Mouse (Mus musculus) heart, embryonic 13.5 days (tissue): Measurements from ENCODE around the gene Nkg7. TPM values are rescaled to one million over a fixed set of nuclear protein-coding genes. Genes with fewer than 3 reads are reported as not detected.

ENCODE experiments used
- ATAC-seq: fragments of 200-750 bp; cut with Nextera tagmentation; 2 replicates; pipeline ENCODE4 v1.8.0; 2017; ENCODE audit warnings: moderate TSS enrichment; ENCODE audit not compliant: insufficient number of reproducible peaks, low FRiP score, low TSS enrichment; ENCODE audit errors: extremely low read depth
- H3K27ac ChIP-seq: fragments of 300-500 bp; sonication (generic); replicated peaks from 2 replicates; pipeline ENCODE4 v1.5.1; 2015; ENCODE audit warnings: moderate library complexity, mild to moderate bottlenecking, inconsistent platforms
- H3K27me3 ChIP-seq: fragments of 300-500 bp; sonication (generic); replicated peaks from 2 replicates; pipeline ENCODE4 v1.6.1; 2015; ENCODE audit warnings: mild to moderate bottlenecking, inconsistent platforms
- H3K36me3 ChIP-seq: fragments of 300-500 bp; sonication (generic); 2 replicates; pipeline ENCODE4 v1.6.1; 2015; ENCODE audit warnings: mild to moderate bottlenecking, inconsistent platforms
- H3K4me1 ChIP-seq: fragments of 300-500 bp; sonication (generic); 2 replicates; pipeline ENCODE4 v1.6.1; 2015; ENCODE audit warnings: inconsistent platforms
- H3K4me2 ChIP-seq: fragments of 300-500 bp; sonication (generic); 2 replicates; pipeline ENCODE4 v1.6.1; 2015; ENCODE audit warnings: inconsistent platforms, mild to moderate bottlenecking, moderate library complexity
- H3K4me3 ChIP-seq: fragments of 300-500 bp; sonication (generic); 2 replicates; pipeline ENCODE4 v1.5.1; 2015; ENCODE audit warnings: moderate library complexity, mild to moderate bottlenecking, inconsistent platforms
- H3K9ac ChIP-seq: fragments of 300-500 bp; sonication (generic); 2 replicates; pipeline ENCODE4 v1.6.1; 2015; ENCODE audit warnings: inconsistent platforms, mild to moderate bottlenecking, moderate library complexity
- H3K9me3 ChIP-seq: fragments of 300-500 bp; sonication (generic); 2 replicates; pipeline ENCODE4 v1.6.1; 2016; ENCODE audit warnings: inconsistent platforms
- WGBS: fragments of 180-500 bp; shearing (Covaris S2); methylation state at CpG from one replicate; pipeline ENCODE4 v1.1.7; 2015; ENCODE audit warnings: mixed read lengths; 5-methylcytosine and 5-hydroxymethylcytosine counted together
- polyA plus RNA-seq: library from polyadenylated mRNA; unstranded; fragments of >200 nt; fragmentation: Nextera tagmentation; extraction: Ambion mirVana; gene quantifications from 2 replicates; pipeline ENCODE4 v1.2.1, GENCODE M21; 2015

Nkg7 gene
- polyA plus RNA-seq, 1 experiment from 2014 or later: 1.4 TPM

GRCm38 (mm10) chr7:43448246-43448645, 11.4 kb downstream of the Nkg7 start:
- 0 out of 2 replicates have a peak overlapping the region, but pooled peaks have one; percentile 44 for H3K9ac ChIP-seq
- no peak for ATAC-seq
- no peak overlapping the region for H3K4me3 ChIP-seq
- peaks cover 56% of the 10 kb centered on the region for H3K4me1 ChIP-seq
- WGBS: 83% methylated on average over 3 of the region's 3 CpGs
- H3K27ac ChIP-seq: peak overlapping the region; percentile 75; the same call in 1 of the 2 replicates
- no peaks in the 10 kb centered on the region for H3K27me3 ChIP-seq
- H3K9me3 ChIP-seq: no peaks in the 10 kb centered on the region
- H3K4me2 ChIP-seq: no peak overlapping the region
- H3K36me3 ChIP-seq: peaks cover 37% of the 10 kb centered on the region

- H3K9me3 ChIP-seq: no peaks in the 10 kb centered on the region
- no peak for ATAC-seq
- no peaks in the 10 kb centered on the region for H3K27me3 ChIP-seq
- 87% methylated on average over 2 of the region's 2 CpGs for WGBS
- no peak overlapping the region for H3K4me3 ChIP-seq
- H3K9ac ChIP-seq: no peak overlapping the region
- H3K36me3 ChIP-seq: peaks cover 53% of the 10 kb centered on the region
- H3K4me2 ChIP-seq: no peak overlapping the region
- peak overlapping the region; percentile 75 for H3K27ac ChIP-seq
- peaks cover 49% of the 10 kb centered on the region for H3K4me1 ChIP-seq
These were observed 12.9 kb downstream of the Nkg7 start for GRCm38 (mm10) chr7:43449811-43450210.

- H3K36me3 ChIP-seq: peaks cover 72% of the 10 kb centered on the region
- no peaks in the 10 kb centered on the region for H3K9me3 ChIP-seq
- no peak overlapping the region for H3K9ac ChIP-seq
- no peak overlapping the region for H3K4me3 ChIP-seq
- no peak for ATAC-seq
- WGBS: 91% methylated on average over 11 of the region's 11 CpGs
- no peak overlapping the region for H3K4me2 ChIP-seq
- no peak overlapping the region for H3K27ac ChIP-seq
- peaks cover 32% of the 10 kb centered on the region for H3K4me1 ChIP-seq
- H3K27me3 ChIP-seq: no peaks in the 10 kb centered on the region
These were observed 14.9 kb downstream of the Nkg7 start for GRCm38 (mm10) chr7:43451726-43452125.

- no peak overlapping the region for H3K4me3 ChIP-seq
- ATAC-seq: no peak
- 49% methylated on average over 4 of the region's 4 CpGs for WGBS
These were observed 15.7 kb downstream of the Nkg7 start for GRCm38 (mm10) chr7:43452609-43453008.

GRCm38 (mm10) chr7:43453599-43454355, 16.9 kb downstream of the Nkg7 start:
- WGBS: 80% methylated on average over 14 of the region's 14 CpGs
- no peak overlapping the region for H3K9ac ChIP-seq
- peaks cover 80% of the 10 kb centered on the region for H3K36me3 ChIP-seq
- H3K27me3 ChIP-seq: no peaks in the 10 kb centered on the region
- H3K4me2 ChIP-seq: no peak overlapping the region
- no peak overlapping the region for H3K27ac ChIP-seq
- no peak for ATAC-seq
- peaks cover 12% of the 10 kb centered on the region for H3K4me1 ChIP-seq
- H3K4me3 ChIP-seq: no peak overlapping the region
- H3K9me3 ChIP-seq: no peaks in the 10 kb centered on the region

More at GRCm38 (mm10) chr7:43452609-43453008, 15.7 kb downstream of the Nkg7 start:
- peaks cover 74% of the 10 kb centered on the region for H3K36me3 ChIP-seq
- no peak overlapping the region for H3K9ac ChIP-seq
- H3K27ac ChIP-seq: no peak overlapping the region
- H3K9me3 ChIP-seq: no peaks in the 10 kb centered on the region
- H3K27me3 ChIP-seq: no peaks in the 10 kb centered on the region
- no peak overlapping the region for H3K4me2 ChIP-seq
- H3K4me1 ChIP-seq: peaks cover 24% of the 10 kb centered on the region

- 74% methylated on average over 6 of the region's 6 CpGs for WGBS
- ATAC-seq: no peak
- Histone ChIP-seq H3K9me3 (no peaks in the 10 kb centered on the region), H3K27me3 (no peaks in the 10 kb centered on the region), H3K4me2 (no peak overlapping the region), H3K4me1 (peaks cover 6% of the 10 kb centered on the region), H3K27ac (no peak overlapping the region), H3K9ac (no peak overlapping the region), H3K4me3 (no peak overlapping the region), H3K36me3 (peaks cover 80% of the 10 kb centered on the region)
These were observed 17.5 kb downstream of the Nkg7 start for GRCm38 (mm10) chr7:43454371-43454770.

GRCm38 (mm10) chr7:43462851-43463250, 26.0 kb downstream of the Nkg7 start, which contains the start of gene Vsig10l:
Vsig10l (plus strand) TSS chr7:43463151.
- H3K27me3 ChIP-seq: peaks cover 25% of the 10 kb centered on the region
- H3K36me3 ChIP-seq: peaks cover 4% of the 10 kb centered on the region
- no peak within 1 kb of the TSS for H3K9ac ChIP-seq
- H3K4me3 ChIP-seq: no peak within 1 kb of the TSS
- no peak within 1 kb of the TSS for H3K27ac ChIP-seq
- H3K9me3 ChIP-seq: no peaks in the 10 kb centered on the region
- no peak for ATAC-seq
- 53% methylated on average over 4 of the region's 4 CpGs for WGBS
- H3K4me2 ChIP-seq: no peak within 1 kb of the TSS
- H3K4me1 ChIP-seq: peaks cover 23% of the 10 kb centered on the region

GRCm38 (mm10) chr7:43463976-43464375, 27.1 kb downstream of the Nkg7 start:
- Histone ChIP-seq H3K27me3 (peaks cover 25% of the 10 kb centered on the region), H3K9me3 (no peaks in the 10 kb centered on the region), H3K27ac (no peak overlapping the region), H3K4me2 (no peak overlapping the region), H3K4me1 (peaks cover 23% of the 10 kb centered on the region), H3K4me3 (no peak overlapping the region), H3K36me3 (no peaks in the 10 kb centered on the region), H3K9ac (no peak overlapping the region)
- ATAC-seq: no peak
- WGBS: 73% methylated on average over 7 of the region's 7 CpGs

- Histone ChIP-seq H3K27me3 (peaks cover 25% of the 10 kb centered on the region), H3K9me3 (no peaks in the 10 kb centered on the region), H3K4me2 (peak overlapping the region; percentile 95), H3K27ac (no peak overlapping the region), H3K36me3 (no peaks in the 10 kb centered on the region), H3K9ac (peak overlapping the region; percentile 79), H3K4me3 (peak overlapping the region; percentile 59), H3K4me1 (peaks cover 19% of the 10 kb centered on the region)
- ATAC-seq: peak; percentile 58
- 7% methylated on average over 35 of the region's 35 CpGs for WGBS
These were observed 28.0 kb downstream of the Nkg7 start for GRCm38 (mm10) chr7:43464864-43465343.

- Histone ChIP-seq H3K9me3 (no peaks in the 10 kb centered on the region), H3K4me2 (peak overlapping the region; percentile 95), H3K9ac (peak overlapping the region; percentile 79), H3K27ac (0 out of 2 replicates have a peak overlapping the region, but pooled peaks have one; percentile 39), H3K36me3 (no peaks in the 10 kb centered on the region), H3K4me3 (peak overlapping the region; percentile 59), H3K4me1 (peaks cover 17% of the 10 kb centered on the region), H3K27me3 (peaks cover 25% of the 10 kb centered on the region)
- ATAC-seq: peak; percentile 71
- 1% methylated on average over 33 of the region's 33 CpGs for WGBS
These were observed 28.6 kb downstream of the Nkg7 start for GRCm38 (mm10) chr7:43465344-43466098.

- WGBS: under 1% methylated on average over 33 of the region's 33 CpGs
These were observed 29.3 kb downstream of the Nkg7 start for GRCm38 (mm10) chr7:43466099-43466694.

More at GRCm38 (mm10) chr7:43466099-43466694, 29.3 kb downstream of the Nkg7 start:
- H3K9ac ChIP-seq: peak overlapping the region; percentile 72
- peaks cover 25% of the 10 kb centered on the region for H3K27me3 ChIP-seq
- peaks cover 17% of the 10 kb centered on the region for H3K4me1 ChIP-seq
- peak; percentile 65 for ATAC-seq
- H3K4me2 ChIP-seq: peak overlapping the region; percentile 95
- peak overlapping the region; percentile 59 for H3K4me3 ChIP-seq
- no peaks in the 10 kb centered on the region for H3K9me3 ChIP-seq
- peak overlapping the region; percentile 39; the same call in 1 of the 2 replicates for H3K27ac ChIP-seq
- H3K36me3 ChIP-seq: no peaks in the 10 kb centered on the region
